Mouse (Mus musculus) mouse embryonic stem cell (cell line): ENCODE measurements around the gene Mapt.

Experiments
- in situ Hi-C, 2 experiments: fragments of 300-500 bp; cut with MboI; formaldehyde crosslinking; loops; 1 replicate in 1 of 2; 3 replicates in 1 of 2; pipeline ENCODE4 v1.14.3; 2019 to 2020; ENCODE audit warnings: low sequenced_read_pairs in 2 of 2, low pct_unique_long_range_greater_than_20kb in 1 of 2, mixed read lengths in 1 of 2; ENCODE audit not compliant: unreplicated experiment in 1 of 2

Gene Mapt

DNA sequence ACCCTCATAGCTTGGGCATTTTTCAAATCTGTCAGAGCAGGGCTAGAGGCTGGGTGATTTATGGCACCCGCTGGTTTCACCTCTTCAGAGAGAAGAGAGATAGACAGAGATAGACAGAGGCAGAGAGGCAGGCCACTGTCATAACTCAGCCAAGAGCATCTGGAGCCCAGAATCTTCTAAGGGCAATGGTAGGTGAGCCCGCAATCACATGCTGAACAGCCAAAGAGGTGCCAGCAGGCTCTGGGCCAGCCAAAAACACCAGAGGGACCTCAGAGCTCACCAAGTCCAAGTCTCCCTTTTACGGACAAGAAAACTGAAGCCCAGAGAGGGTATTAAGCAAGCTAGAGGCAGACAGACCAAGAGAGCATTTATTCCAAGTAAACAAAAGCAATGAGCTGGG, 66.5 kb downstream of the Mapt start:
- in situ Hi-C loops = loop anchor here (10.0 to 25.0 kb wide), 2 partner anchors 147 to 865 kb away; no protein-coding TSS in a partner anchor

DNA sequence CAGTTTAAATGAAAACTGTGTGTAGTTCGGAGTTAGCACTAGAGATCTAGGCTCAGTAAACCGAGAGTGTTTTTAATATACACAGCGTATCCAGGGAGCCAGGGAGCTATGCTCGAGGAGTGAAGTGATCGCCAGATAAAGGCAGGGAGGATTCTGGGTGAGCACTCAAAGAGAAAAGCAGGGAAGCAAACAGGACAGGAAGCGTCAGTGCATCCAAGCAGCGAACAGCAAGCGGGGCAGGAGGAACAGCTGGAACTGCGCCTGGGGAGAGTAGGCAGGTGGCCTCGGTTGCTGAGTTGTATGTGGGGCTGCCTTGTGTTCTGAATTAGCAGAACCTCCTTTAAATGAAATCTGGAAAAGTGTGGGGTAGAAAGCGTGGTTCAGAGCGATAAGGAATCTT, 71.4 kb downstream of the Mapt start:
- in situ Hi-C loops = loop anchor here in 1 of 2 experiments (10.0 kb wide), 1 partner anchor 142 kb away; no protein-coding TSS in a partner anchor

DNA sequence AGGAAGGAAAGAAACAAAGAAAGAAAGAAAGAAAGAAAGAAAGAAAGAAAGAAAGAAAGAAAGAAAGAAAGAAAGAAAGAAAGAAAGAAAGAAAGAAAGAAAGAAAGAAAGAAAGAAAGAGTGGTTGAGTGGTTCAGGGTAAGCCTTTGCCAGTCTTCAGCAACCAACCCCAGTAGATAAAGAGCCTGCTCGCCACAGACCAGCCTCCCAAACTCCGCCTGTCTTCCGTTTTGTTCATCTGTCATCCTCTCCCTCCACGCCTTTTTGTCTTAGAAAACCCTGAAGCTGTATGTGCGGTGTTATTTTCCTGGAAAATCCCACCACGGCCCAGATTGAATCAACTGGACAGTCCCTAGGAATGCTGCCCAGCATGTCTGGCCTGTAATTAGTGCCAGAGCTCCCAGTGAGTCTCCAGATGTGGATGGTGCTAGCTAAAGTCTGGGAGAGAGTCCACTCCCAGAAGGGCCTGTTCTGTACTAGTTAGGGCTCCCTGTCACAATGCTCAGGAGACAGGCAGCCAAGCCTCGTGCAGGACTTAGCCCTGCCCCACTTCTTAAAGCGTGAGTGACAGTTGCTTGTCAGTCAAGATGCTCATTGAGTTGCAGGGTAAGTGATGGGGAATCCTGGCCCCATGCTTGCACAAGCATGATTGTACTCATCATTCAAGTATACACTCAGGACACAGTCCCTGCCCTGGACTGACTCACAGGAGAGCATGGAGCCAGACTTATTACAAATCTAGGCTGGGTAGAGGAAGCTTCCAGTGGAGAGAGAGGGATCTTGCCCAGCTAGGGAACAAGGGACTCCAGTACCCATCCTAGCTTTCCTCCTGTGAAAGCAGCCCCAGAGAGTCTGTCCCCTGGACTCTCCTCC, 72.1 kb downstream of the Mapt start:
- in situ Hi-C loops = loop anchor here in 1 of 2 experiments (10.0 kb wide), 1 partner anchor 141 kb away; no protein-coding TSS in a partner anchor

DNA sequence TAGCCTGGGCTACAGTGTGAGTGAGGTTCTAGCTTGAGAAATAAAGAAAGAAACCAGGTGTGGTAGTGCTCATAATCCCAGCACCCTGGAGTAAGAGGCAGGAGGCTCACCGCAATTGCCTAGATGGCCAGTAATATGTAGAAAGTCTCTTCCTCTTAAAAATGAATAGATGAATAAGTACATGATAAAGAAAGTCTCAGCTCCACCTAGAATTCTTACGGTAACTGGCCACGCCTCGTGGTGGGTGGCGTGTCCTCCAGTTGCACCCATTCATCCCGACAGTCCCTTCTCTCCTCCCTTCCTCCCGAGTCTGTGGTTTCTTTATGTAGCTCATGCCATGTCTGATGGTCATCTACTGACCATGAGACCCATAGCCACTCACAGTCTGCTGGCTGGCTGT, 74.5 kb downstream of the Mapt start:
- in situ Hi-C loops = loop anchor here in 1 of 2 experiments (10.0 kb wide), 1 partner anchor 139 kb away; no protein-coding TSS in a partner anchor

DNA sequence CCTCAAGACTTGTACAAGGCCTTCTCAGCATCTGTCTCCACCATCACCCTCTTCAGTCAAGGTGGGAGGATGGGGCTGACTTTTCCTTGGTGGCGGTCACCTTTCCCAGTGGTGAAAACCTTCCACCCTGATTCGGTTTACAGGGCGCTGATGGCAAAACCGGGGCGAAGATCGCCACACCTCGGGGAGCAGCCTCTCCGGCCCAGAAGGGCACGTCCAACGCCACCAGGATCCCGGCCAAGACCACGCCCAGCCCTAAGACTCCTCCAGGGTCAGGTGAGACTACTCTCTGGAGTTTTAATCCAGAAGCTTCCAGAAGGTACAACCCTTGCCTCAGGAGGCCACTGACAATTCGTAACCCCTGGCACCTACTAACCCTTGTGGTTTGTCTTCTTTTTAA, 75.3 kb downstream of the Mapt start:
- in situ Hi-C loops = loop anchor here in 1 of 2 experiments (10.0 kb wide), 1 partner anchor 138 kb away; no protein-coding TSS in a partner anchor

DNA sequence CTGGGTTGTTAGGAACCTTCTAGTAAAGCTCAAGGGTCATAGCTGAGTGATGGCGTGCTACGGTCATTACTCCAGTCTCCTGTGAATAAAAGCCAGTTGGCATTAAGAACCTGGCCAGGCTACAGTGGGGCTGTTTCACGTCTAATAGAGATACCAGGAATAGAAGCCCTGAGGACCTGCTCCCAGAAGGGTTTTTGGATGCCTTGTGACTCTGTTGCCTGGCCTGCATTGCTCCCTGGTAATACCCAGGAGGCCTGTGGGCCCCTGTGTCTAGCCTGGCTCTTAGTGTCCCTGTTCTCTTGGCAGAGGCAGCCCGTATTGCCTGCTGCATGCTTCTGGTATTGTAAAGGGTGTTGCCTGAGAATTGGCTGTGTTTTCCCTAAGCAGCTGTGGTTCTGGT, 75.9 kb downstream of the Mapt start:
- in situ Hi-C loops = loop anchor here in 1 of 2 experiments (10.0 kb wide), 1 partner anchor 138 kb away; no protein-coding TSS in a partner anchor

DNA sequence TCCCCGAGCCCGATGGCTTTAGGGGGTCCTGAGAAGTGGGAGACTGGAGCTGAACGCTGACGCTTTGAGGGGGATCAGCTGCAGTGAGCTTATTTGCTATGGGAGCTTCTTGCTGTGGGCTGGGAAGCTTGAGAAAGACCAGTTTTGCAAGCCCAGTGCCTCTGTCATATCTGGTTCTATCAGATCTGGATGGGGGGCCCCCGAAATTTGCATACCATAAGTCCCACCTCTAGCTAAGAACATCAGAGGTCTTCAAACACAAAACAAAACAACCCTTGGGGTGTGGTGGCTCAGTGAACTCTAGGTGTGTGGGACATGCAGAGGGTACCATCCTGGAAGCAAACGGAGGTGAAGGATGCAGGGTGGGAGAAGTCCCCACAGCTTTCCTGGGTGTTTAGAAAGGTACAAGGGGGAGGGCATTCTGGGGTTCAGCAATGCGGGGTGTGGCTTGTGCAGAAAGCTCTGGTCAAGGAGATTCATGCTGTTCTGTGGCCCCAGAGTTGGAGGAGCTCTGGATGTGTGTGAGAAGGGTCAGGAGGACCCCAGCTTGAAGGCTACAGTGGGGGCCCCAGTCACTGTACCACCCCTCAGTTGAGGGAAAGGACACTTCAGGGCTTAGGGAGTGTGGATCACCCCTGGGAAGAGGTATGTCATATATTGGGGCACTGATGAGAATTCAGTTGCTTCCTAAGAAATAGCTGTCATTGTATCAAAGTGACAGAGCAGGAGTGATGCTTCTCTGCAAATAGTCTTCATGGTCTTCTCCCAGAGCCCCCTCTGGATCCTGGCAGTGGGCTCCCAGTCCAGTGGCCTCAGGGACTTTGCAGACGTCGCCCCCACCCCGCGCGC, 78.4 kb downstream of the Mapt start:
- in situ Hi-C loops = loop anchor here in 1 of 2 experiments (10.0 kb wide), 1 partner anchor 135 kb away; no protein-coding TSS in a partner anchor

DNA sequence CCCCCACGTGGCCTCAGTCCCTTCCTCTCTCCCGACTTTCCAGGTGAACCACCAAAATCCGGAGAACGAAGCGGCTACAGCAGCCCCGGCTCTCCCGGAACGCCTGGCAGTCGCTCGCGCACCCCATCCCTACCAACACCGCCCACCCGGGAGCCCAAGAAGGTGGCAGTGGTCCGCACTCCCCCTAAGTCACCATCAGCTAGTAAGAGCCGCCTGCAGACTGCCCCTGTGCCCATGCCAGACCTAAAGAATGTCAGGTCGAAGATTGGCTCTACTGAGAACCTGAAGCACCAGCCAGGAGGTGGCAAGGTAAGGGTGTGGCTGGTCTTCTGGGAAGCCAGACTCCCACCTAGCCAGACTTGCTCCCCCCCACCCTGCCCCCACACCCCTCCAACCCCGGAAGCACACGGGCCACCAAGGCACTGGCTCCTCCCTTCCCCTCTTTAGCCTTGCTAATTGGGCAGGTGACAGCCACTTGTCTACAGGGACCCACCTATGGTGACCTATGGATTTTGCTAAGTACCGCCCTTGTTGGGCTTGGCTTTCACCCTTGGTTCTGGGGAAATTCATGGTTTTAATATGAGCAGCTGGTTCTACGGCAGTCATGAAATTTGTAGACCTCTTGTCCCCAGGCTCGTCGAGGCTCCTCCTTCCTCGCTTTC, 79.2 kb downstream of the Mapt start:
- in situ Hi-C loops = no loop called here

DNA sequence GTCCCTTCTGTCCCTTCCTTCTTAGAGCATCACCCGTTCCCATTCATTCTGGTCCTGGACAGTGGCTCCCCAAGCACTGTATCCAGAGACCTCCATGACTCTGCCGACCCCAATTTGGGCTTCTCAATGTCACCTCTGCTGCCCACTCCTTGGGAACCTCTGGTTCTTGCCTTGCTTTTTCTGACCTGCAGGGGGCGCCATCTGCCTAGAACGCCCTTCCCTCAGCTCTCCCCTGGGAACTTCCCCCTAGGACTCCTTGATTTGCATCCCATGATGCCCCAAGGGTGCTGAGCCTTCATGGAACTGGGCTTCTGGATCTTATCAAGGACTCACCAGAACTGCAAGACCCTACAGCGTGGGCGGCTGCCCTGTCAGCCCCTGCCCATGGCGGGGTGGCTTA, 80.5 kb downstream of the Mapt start:
- in situ Hi-C loops = no loop called here

DNA sequence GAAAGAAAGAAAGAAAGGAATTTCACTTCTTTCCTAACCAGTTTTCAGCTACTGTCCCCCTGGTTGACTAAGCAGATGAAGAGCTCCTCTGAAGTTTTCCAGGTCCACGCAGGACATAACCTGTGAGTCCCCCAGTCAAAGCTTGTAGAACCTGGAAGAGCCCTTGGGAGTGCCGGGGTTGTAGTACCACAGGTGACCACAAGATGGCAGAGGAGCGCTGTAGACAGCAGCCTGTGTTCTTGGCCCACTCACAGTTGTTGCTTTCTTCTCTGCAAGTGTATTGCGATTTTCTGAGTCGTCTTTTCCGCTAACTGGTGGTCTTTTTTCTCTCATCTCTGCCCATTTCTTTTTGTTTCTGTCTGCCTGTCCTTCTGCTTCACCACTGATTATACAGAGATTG, 84.5 kb downstream of the Mapt start:
- in situ Hi-C loops = no loop called here

DNA sequence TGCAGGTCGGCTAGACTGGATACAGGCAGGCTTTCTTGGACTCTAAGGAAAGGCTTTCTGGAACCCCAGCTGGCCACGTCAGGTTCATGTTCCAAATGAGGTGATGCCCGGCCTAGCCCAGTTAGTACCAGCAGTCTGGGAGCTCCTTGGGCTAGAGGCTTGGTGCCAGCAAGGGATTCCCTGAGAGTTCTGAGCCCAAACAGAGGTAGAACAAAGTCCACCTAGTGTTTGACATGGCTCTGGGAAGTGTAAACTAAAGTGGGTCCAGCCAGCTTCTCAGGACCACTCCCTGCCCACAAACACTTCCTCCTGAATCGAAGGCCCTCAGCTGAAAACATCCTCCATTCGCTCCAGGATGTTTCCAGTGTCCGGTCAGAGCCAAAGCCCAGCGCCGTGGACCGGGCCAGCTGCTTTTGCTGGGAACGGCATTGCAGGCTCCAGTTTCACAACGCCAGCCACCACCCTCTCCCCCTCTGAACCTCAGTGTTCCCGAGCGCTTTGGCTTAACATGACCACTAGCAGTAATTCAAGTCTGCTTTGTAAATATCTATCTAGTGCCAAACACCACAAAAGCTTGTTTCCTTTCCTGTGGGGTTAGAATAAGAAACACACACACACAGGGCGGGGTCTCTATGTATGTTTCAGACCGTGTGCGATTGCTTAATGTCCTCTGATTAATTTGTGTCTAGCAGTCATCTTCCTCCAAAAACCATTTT, 85.7 kb downstream of the Mapt start:
- in situ Hi-C loops = no loop called here

DNA sequence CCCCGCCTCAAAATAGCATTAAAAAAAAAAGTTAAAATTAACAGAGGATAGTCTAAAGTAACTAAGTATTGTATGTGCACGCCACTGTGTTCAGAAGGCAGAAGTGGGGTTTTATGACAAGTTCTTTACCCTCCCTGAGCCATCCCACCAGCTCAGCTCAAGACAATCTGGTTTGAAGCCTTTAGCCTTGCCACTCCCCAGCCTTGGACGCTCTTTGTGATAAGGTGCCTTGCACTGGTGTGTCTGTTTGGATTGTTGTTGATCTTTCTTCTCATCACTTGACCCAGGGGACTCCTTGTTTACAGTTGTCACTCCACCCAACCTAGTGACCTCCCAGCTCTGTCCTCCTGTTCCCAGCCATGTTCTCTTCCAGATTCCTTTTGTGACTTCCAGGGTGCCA, 86.4 kb downstream of the Mapt start:
- in situ Hi-C loops = no loop called here

DNA sequence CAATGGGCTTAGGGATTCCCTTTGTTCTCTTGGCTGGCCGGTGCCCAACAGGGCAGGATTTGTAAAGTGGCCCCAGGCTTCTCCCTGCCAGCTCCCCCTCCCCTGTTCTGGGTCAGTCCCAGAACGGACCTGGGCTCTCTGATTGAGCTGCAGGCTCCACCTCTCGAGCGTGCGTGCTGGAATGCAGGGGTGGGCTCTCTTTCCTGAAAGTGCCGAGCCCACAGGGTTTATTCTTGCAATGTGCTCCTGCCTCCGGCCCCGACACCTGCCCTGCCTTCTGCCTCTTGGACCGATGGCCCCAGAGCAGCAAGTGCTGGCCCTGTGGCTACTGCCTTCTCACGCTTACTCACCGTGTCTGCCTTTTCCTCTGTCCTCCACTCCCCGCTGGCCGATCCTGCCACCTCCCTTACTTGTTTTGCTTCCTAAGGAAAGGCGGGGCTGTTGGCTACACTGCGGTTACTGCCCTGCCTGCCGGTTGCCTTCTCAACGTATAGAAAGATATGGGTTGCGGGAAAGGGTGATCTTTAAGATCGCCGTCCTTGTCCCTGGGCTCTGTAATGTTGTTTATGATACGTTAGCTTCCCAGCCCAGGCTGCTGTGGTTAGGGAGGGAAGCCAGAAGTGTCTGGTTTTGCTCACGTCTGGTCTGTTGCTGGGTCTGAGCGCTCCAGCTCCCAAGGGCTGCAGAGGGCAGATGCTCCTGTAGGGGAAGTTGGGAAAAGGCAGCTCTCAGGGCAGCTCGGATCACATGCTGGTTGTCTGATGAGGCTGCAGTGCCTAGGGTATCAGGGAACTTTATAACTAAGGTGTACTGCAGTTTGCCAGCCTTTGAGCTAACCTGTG, 88.0 kb downstream of the Mapt start:
- in situ Hi-C loops = no loop called here

DNA sequence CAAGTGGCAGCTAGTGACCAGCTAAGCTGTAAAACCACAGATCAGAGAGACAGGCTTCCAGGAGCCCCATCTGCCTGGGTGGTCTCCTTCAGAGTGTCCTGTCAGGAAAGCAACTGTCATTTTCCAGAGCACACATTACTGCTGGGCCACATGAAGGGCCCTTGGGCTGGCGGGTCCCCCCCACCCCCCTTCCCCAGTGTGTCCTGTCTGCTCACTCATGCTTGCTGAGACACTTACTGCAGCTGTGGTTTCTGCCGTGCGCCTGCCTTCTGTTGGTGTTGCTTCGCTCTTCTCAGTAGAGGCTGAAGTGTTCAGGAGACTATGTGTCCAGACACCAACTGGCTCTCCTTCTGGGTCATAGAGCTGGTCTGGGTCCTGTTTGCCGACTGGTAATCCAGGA, 89.3 kb downstream of the Mapt start:
- in situ Hi-C loops = no loop called here

DNA sequence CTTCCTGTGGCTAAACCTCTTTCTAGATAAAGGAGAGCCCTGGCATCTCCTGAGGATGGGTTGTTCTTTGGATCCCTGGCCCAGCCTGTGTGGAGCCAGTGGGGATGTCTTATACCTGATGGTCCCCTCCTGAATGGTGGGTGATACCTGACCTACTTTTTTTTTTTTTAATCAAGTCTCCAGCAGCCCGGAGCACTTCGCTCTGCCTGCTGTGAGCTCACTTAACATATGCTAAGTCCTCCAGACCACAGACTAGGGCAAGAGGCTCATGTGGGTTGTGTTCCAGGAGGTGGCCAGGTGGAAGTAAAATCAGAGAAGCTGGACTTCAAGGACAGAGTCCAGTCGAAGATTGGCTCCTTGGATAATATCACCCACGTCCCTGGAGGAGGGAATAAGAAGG, 91.0 kb downstream of the Mapt start:
- in situ Hi-C loops = no loop called here

DNA sequence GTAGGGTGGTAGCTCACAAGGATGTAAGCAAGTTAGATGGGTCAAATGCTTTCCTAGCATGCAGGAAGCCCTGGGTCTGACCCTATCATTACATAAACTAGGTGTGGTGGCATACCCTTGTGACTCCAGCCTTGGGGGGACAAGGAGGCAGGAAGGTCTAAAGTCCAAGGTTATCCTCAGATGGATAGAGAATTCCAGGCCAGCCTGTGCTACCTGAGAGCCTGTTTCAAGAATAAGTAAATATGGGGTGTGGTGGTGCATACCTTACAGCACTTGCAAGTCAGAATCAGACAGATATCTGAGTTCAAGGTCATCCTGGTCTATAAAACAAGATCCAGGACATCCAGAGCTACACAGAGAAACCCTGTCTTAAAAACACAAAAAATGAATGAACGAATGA, 96.3 kb downstream of the Mapt start:
- in situ Hi-C loops = no loop called here

DNA sequence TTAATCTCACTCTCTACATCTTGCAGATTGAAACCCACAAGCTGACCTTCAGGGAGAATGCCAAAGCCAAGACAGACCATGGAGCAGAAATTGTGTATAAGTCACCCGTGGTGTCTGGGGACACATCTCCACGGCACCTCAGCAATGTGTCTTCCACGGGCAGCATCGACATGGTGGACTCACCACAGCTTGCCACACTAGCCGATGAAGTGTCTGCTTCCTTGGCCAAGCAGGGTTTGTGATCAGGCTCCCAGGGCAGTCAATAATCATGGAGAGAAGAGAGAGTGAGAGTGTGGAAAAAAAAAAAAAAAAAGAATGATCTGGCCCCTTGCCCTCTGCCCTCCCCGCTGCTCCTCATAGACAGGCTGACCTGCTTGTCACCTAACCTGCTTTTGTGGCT, 96.8 kb downstream of the Mapt start:
- in situ Hi-C loops = no loop called here
